Mouse (Mus musculus): Measurements from ENCODE around the gene Foxp1.

DNA sequence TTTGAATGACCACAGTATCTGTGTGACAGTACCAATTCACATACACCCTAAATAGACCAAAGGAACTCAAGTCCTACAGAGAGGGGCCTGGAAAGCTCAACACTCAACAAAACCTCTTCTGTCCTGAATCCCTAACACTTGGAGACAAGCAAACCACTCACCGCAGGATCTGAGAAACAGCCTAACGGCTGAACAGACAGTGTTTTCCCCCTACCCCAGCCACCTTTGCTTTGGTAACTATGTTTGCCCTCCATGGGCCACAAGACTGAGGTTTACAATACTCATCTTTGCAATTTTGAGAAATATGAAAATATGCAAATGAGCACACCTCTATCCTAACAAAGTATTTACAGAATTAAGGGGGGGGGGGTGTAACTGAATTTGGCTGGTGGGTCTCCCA, 525.7 kb downstream of the Foxp1 start:
- no peak for TF ChIP-seq MAX (IDR thresholded peaks at IDR 0.05; ENCODE audit: low read length)
- no peak for TF ChIP-seq ETS1 (IDR thresholded peaks at IDR 0.05; ENCODE audit: low read depth, low read length)
- no peak for TF ChIP-seq POLR2AphosphoS5 (IDR thresholded peaks at IDR 0.05; ENCODE audit: borderline replicate concordance, low read depth, low read length)
- no peak for TF ChIP-seq GATA1 (IDR thresholded peaks at IDR 0.05; ENCODE audit: low read depth, low read length)
- TF ChIP-seq CTCF (IDR thresholded peaks at IDR 0.05 in 2 of 3, conservative IDR thresholded peaks at IDR 0.05 in 1 of 3; ENCODE audit: control insufficient read depth in 1 of 3, insufficient read depth in 1 of 3, low read depth in 2 of 3, low read length in 3 of 3, poor library complexity in 1 of 3, severe bottlenecking in 1 of 3): no peak
- no peak for TF ChIP-seq ZKSCAN1 (IDR thresholded peaks at IDR 0.05; ENCODE audit: low read depth, low read length)

Data from MEL (cell line).